Mouse (Mus musculus) thymus, postnatal 4 days (tissue): ENCODE data around the gene Mafb.

Experiments
- DNase-seq: peaks from one replicate; pipeline ENCODE4 v3.0.0; 2021

Mafb gene

DNA sequence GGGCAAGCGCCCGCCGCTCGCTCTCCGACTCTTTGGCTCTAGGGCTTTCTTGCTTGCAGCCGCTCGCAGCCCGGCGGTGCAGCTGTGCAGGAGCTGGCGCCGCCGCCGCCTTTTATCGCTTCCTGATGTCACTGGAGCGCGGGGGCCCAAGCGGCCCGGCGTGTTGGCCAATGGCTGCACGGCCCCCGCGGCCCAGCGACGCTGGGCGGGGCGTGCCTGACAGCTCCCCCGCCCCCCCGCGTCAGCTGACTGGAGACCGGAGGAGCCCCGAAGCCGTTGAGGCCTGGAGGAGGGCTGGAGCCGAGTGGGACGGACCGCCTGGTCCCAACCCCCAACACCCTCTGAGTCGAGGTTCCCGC, at the start of gene Mafb:
Gene Mafb, minus strand, starts transcription at position 86 of the 359 bp plus-strand sequence.
- peak; percentile 93 for DNase-seq

DNA sequence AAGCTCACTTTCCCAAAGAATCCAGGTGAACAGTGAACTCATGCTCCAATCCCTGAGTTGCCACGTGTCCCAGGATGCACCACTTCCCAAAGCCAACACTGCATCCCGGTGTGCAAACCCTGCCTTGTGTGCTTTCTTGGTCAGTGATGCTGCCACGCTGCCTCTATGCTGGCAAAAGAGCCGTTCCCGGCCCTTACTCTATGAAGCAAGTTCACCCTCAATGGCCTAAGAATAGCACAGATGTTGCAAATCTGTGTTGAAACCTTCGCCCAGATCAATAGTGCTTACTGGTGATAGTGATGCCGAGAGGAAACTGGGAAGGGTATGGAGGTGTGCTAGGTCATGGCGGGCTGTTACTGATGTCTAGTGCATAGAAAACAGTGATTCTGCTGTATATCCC, 48.3 kb upstream of the Mafb start:
- DNase-seq = no peak

DNA sequence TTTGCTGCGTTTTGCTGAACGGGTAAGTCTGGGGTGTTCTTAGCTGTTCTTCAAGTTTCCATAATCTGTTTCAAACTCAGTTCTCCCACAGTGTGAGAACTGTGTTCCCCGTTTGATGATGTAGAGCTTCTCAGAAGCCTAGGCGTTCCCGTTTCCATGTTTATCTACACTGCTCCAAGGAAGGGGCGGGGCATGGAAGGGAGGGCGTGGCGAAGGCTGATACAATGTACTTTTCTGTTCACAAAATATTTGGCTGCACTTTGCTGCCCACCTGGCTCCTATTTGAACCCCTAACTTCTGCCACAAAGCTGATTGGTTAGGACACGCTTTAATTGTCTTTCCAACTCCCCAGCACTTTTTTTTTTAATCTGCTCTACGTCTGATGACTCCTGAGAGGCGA, 47.9 kb upstream of the Mafb start:
- no peak for DNase-seq

DNA sequence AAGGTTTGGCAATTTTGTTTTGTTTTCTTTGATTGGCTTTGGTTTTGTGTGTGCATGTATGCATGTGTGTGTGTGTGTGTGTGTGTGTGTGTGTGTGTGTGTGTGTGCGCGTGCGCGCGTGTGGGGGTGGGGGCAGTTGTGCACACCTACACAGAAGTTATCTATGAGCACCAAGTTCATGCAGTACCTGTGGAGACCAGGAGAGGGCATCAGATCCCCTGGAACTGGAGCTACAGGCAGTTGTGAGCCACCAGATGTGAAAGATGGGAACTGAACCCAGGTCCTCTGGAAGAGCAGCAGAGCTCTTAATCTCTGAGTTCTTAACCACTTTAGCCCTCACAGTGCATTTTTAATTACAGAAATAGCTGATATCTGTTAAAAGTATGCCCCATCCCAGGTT, 47.1 kb upstream of the Mafb start:
- DNase-seq = peak; percentile 72

DNA sequence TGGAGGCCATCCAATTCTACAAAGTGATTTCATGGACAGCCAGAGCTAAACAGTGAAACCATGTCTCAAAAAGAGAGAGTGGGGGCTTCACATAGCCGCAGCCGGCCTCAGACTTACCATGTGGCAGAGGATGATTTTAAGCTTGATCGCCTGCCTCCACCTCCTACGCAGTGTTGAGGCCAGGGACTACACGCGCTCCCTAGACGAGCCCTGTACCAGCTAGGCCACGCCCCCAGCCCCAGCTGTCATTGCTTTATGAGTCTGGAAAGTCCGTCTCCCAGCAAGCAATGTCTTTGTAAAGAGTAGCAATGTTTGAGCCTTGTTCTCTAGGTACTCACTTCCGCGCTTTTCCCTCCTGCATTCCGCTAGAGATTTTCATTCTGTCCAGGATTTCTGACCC, 46.2 kb upstream of the Mafb start:
- DNase-seq = no peak

DNA sequence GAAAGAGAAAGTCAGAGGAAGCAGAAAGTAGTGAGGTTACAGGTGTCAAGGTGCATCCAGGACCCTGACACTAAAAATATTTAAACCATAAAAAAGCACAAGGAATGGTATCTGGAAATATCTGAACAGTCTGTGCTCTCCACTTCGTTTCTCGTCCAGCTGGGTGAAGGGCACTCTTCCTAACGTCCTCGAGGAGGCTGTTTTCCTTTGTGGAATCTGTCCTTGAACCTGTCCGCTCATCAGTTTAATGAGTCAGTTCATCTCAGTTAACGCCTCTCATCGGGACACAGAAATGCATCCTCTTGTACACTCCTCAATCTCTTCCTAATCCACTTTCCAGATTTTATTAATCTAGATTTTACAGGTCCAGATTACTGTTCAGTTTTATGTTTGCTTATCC, 44.6 kb upstream of the Mafb start:
- DNase-seq = no peak

DNA sequence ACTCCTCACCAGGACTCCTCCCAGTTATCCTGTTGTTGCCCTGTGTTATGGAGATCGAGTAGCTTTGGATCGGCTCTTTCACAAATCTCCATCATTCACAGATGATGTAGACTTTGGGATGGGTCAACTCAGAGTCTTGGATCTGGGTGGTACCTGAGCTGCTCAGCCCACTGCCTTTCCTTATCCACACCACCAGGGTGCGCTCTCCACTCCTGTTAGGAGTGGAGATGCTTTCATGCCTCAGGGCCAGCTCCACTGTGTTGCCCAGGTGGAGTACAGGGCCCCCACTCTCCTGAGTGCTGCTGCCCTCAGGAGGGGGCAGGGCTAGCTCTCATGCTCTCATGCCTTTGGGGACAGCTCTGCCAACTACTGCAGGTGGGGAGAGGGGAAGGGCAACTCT, 40.9 kb upstream of the Mafb start:
- DNase-seq = peak; percentile 46

DNA sequence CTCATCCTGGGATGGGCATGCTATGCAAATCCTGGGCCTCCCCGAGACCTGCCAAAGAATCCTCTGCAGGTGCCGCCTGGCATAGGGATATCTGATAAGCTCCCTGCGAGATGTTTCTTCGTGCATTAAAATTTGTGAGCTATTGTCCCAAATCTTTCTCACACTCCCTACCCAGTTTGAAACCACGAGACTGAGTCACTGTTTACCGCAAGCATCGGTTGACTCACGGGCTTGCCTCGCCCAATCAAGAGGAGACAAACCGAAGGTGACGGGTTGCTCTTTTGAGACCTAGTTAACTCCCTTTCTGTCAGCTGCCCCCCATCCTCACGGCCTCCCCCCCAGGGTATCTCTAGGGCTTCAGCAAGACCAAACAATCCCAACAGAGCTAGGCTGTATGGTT, 30.9 kb upstream of the Mafb start:
- no peak for DNase-seq

DNA sequence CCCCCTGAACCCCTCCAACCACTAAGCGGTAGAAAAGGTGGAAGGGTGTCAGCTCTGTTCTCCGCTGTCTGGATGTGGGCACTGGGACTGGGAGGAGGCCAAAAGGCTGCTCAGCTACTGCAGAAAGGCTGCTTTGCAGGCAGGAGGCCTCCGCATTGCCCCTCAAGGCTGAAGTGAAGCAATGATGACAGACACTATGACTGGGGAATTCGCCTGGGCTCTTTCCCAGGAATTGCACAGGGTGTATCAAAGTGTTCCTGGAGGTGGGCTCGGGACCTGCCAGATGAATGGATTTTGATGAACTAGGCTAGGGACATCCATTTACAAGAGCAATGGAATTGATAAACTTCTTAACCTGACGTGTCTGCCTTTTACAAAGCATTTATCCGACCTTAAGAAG, 27.9 kb upstream of the Mafb start:
- no peak for DNase-seq

DNA sequence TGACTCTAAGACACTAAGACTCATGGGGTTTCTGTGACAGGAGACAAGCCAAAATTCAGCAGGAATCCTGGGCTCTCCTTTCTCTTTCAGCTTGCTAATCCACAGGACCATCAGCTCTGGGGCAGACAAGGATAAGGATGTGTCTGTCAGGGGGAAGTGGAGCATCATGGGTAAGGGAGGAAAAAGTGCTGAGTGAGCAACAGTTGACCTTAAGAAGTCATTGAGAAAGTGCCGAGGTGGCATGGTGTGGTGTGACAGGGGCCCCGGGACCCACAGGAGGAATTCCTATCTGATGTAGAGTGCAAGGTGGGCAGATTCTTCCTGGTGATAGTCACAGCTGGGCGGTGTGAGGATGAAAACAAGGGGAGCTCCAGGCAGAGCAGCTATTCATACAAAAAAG, 25.8 kb upstream of the Mafb start:
- DNase-seq = no peak

DNA sequence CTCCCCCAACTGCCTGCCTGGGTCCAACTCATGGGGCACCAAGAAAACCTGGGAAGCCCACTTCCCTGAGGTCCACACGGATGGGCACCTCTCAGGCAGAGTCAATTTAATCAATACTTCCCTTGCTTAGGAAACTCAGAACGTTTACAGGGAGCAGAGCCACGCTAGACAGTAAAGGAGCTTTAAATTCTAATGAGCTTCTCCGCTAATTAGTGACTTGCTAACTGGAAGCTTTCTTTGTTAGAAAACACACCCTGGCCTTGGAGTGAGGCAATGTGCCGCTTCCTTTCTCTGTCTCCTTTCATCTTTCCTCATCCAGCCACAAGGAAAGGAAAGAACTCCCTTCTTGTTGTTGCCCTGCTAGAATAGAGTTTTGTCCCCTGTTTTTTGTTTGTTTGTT, 21.7 kb upstream of the Mafb start:
- no peak for DNase-seq

DNA sequence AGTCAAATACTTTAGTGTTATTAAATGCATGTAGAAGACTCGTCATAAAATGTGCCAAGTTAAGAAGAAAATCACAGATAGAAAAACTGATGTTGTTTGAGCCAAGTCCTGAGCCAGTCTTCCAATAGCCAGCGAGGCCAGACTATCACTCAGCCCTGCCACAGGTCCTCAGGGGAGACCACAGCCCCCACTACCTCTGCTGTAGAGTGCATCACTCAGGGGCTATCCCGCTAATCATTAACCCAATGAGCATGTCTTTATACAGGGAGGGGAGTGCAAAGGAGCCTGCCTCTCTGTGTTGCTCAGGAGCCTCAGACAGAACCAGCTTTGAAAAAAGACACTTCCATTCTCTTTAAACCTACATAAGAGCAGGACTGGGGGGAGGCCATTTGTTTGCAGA, 16.6 kb upstream of the Mafb start:
- no peak for DNase-seq

DNA sequence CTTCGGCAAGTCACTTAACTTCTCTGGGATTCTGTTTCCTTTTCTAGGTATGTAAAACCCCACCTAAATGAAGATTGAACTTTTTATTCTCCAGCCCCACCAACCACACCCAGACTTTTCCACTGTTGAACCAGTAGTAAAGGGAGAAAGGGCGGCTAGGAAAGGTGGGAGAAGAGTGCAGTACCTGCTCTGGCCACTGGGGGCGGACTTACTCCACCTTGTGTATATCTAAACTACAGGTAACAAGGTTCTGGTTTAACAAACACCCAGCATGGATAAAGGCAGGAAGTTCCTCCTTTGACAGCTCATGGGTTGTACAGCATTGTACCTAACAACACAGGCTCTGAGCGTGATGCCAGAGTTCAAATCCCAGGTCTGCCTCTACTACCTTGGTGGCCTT, 11.4 kb upstream of the Mafb start:
- peak; percentile 81 for DNase-seq

DNA sequence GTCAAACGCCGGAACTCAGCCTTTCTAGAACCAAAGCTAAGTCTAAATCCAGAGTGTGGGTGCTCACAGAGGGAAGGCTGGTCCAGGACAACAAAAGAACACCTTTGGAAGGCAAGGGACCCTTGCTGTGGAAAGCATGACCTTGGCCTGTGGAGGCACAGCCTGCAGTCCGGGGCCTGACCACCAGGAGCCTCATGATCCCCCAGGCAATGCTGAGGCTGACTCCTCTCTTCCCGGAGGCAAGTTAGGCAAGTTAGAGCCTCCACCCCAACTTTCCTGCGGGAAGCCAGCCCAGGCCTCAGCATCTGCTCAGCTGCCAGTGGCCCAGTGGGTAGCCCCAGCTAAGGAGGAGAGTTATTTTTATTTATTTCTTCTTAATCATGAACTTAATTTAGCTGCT, 9.4 kb upstream of the Mafb start:
- DNase-seq = no peak

DNA sequence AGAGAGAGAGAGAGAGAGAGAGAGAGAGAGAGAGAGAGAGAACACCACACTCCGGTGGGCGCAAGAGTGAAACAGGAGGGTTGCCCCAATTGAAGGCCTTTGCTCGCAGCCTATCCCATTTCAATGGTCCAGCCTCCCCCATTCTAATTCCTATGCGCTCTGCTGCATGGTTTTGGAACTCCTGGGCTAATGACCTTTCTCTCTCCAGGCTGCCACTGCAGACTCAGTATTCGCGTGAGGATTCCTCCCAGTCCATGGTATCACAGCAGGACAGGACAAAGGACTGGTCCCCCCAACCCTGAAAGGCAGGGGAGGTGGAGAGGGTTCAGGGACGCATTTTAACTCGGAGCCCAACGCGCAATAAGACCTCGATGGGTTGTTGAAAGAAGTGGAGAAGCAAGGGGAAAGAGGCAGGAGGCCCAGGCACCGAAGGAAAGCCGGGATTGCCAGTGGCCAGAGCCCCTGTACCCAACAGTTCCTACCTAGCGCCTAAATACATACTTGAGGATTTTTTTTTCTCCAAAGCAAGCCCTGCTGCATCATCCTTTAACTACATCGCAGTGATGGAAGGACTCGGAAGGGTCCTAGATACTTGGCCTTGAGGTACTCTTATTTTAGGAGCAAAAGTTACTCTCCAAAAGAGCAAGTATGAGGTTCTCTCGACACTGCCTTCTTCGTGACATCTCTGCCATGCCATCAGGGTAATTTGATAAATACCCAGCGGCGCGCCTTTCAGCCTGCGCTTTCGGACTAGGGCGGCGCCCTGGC, 3.0 kb upstream of the Mafb start:
- no peak for DNase-seq

DNA sequence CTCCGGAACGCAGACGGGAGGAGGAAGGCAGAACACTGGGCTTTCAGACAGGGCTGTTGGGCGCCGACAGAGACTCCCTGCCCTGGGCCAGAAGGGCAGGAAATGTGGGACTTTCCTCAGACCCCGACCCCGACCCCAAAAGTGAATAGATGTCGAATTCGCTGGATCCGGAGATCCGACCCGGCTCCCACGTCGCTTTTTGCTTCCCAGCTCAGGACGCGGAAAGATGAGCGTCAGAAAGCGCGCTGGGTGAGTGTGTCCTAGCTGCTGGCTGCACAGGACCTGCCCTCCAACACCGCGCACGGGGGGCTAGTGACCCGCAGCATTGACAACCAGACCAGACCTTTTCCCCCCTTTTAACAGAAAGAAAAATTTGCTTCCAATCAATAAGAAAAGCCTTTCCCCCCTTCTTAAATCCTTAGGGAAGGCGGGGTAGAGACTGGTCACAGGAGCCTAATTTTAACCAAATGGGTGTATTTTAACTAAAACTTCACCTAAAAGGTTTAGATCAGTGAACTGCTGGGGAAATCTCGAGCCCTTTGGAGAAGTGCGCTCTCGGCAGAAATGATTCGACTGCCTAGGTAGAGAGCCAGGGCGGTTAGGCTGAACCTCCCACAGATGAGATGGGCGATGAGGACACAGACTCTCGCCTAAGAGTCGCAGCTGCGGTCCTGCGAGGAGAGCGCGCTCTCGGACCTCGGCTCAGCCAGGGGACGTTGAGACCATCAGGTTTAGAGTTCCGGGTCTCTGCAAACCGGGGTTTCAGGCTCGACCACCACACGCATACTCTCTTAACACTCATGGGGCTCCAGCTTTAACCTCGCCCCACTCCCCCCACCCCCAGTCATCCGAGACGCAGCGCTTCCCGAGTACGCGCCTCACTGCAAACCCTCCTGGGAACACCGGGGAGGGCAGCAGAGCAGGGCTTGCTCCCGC, 1.8 kb upstream of the Mafb start:
- no peak for DNase-seq

DNA sequence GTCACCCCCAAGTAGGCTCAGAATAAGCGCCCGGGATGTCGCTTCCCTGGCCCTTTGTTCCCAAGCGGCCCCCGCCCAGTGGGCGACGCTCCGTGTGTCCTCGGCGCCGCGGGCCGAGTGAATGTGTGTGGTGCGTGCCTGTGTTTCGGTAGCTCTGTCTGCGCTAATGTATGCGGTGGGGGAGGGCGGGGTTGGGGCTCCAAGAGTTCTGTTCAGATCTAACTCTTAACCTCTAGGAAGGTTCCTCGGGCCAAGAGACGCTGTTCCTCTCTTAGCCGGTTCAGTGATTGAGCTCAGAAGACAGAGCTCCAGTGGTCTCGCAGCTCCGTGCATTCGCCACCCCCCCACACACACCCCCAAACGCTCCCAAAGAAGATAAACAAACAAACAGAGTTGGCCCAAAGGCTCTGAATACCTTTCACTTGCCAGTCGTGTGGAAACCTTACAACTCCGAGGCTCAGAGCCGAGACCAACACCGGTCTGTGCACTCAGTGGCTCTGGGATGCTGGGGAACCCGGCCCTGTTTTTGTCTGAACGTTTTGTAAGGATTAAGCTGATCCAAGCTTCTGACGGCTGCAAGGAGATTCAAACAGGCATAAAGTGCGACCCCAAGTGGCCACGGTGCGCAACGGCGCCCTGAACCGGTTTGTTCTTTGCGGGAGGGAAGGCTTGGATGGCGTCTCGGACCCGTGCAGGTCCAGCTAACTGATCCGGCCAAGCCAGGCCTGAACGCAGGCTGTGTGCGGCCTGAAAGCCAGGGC, 763 bp upstream of the Mafb start:
- peak; percentile 93 for DNase-seq

DNA sequence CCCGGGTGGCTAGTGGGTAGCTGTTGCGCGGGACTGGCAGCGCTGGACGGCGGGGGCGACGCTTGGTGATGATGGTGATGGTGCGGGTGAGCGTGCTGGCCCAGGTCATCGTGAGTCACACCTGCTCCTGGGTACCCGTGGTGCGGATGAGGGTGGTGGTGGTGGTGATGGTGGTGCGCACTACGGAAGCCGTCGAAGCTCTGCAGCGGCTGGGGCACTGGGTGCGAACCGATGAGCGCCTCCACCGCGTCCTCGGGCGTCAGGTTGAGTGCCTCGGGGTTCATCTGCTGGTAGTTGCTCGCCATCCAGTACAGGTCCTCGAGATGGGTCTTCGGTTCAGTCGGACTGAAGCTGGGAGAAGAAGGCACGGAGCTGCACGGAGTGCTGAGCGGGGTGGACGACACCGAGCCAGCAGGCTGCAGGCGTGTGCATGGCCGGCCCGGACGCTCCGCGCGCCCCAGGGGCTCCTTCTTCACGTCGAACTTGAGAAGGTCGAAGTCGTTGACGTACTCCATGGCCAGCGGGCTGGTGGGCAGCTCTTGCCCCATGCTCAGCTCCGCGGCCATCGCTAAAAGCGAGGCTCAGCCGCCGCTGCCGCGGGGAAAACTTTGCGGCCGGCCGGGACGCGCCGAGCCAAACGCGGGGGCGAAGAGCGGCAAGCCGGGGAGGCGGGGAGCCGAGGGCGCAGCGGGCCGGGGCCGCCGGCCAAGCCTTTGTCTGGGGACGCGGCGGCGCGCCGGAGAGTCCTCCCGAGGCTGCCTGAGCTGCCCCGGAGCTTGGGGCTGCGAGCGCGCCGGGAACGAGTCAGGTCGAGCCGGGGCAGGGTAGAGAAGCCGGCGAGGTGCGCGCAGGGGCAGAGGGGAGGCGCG, 520 bp downstream of the Mafb start:
- DNase-seq = peak; percentile 63

DNA sequence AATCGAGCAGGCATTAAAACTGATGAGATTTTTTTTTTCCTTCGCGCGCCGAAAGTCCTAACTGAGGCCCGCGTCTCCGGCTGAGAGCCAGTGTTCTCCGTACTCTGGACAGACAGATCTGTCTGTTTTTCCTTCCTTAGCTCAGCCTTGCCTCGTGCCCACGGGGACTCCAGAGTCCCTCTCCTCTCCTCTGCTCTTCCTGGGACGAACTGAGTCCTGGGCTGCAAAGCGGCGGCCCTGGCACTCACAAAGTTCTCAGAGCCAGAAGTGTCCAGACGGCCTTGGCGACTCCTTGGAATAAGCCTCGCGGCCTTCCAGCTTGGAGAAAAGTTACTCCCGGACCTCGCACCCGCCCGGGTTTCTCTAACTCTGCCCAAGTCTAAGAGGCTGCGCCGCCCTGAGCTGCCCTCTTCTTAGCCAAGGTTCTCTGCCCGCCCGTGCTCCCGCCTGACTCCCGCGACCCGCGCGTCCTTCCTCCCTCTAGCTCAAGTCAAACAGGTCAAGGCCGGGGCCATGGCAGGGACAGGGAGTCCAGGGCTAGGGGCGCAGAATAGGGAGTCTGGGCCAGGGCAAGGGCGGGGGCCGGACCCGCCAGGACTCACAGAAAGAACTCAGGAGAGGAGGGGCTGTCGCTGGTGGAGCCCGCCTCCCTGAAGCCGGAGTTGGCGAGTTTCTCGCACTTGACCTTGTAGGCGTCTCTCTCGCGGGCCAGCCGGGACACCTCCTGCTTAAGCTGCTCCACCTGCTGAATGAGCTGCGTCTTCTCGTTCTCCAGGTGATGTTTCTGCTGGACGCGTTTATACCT, 1.6 kb downstream of the Mafb start:
- DNase-seq = peak; percentile 57

DNA sequence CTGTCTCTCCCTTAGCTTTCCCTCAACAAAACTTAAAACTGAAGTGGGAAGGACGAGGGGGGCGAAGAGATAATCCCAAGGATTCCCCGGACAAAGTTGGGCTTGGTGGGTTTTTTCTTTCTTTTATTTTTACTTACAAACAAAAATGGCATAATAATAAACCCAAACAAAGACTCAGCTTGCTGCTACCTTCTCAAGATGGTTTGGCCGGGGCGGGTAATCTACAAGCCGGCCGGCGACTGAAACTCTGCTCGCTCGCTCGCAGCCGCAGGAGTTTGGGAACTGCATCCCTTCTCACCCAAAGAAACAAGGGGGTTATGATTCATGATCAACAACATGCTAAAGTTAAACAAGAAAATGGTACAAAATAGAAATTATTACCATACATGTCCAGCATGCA, 2.2 kb downstream of the Mafb start:
- DNase-seq = no peak

DNA sequence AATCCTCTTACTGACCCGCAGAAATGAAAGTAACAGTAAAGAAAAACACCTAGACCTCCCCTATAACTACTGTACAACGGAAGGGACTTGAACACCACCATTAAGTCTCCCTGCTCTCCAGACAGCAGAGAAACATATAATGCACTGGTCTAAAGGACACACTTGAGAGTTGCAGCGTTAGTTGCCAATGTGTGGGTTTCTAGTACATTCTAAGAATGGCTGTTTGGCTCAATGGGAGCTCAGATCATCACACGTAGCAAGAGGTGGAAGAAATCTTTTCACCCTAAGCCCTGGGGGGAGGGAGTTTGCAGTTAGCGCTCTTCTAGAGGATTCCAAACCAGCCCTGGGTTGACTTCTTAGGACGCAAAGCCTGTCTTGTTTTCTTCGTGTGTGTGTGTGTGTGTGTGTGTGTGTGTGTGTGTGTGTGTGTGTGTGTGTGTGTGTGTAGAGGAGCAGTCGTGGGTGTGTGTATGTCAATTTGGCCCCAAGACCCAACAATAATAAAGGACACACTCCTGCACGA, 2.7 kb downstream of the Mafb start:
- no peak for DNase-seq
